Mouse (Mus musculus) stomach, embryonic 16.5 days (tissue): Measurements from ENCODE around the gene Crlf2. TPM values are rescaled to one million over a fixed set of nuclear protein-coding genes. Genes with fewer than 3 reads are reported as not detected.

Experiments used
- ATAC-seq: fragments of 200-750 bp; cut with Nextera tagmentation; 2 replicates; pipeline ENCODE4 v1.8.0; 2017; ENCODE audit warnings: moderate number of reproducible peaks, moderate TSS enrichment; ENCODE audit not compliant: insufficient read depth, low FRiP score
- H3K27ac ChIP-seq: fragments of 300-500 bp; sonication (generic); 2 replicates; pipeline ENCODE4 v1.5.1; 2014; ENCODE audit warnings: low read length
- H3K27me3 ChIP-seq: fragments of 300-500 bp; sonication (generic); 2 replicates; pipeline ENCODE4 v1.6.1; 2014; ENCODE audit warnings: low read length, control low read depth, mixed read lengths; ENCODE audit not compliant: control insufficient read depth, insufficient read depth
- H3K36me3 ChIP-seq: fragments of 300-500 bp; sonication (generic); 2 replicates; pipeline ENCODE4 v1.6.1; 2014; ENCODE audit warnings: low read length; ENCODE audit not compliant: control insufficient read depth, insufficient read depth
- H3K4me1 ChIP-seq: fragments of 300-500 bp; sonication (generic); 2 replicates; pipeline ENCODE4 v1.6.1; 2014; ENCODE audit warnings: low read length, control low read depth, mixed read lengths; ENCODE audit not compliant: control insufficient read depth, insufficient read depth
- H3K4me2 ChIP-seq: fragments of 300-500 bp; sonication (generic); 2 replicates; pipeline ENCODE4 v1.6.1; 2014; ENCODE audit warnings: low read depth, low read length, mixed read lengths
- H3K4me3 ChIP-seq: fragments of 300-500 bp; sonication (generic); replicated peaks from 2 replicates; pipeline ENCODE4 v1.5.1; 2014; ENCODE audit warnings: mild to moderate bottlenecking, low read length
- H3K9ac ChIP-seq: fragments of 300-500 bp; sonication (generic); 2 replicates; pipeline ENCODE4 v1.6.1; 2014; ENCODE audit warnings: low read length
- H3K9me3 ChIP-seq: fragments of 300-500 bp; sonication (generic); replicated peaks from 2 replicates; pipeline ENCODE4 v1.6.1; 2016; ENCODE audit warnings: low read length, control low read depth; ENCODE audit not compliant: control insufficient read depth
- WGBS: fragments of 180-500 bp; shearing (Covaris S2); extraction: QIAGEN DNeasy Blood & Tissue Kit; methylation state at CpG from one replicate; pipeline ENCODE4 v1.1.7; 2014; 5-methylcytosine and 5-hydroxymethylcytosine counted together
- polyA plus RNA-seq: library from polyadenylated mRNA; unstranded; fragments of >200 nt; fragmentation: Nextera tagmentation; extraction: Ambion mirVana; gene quantifications from 2 replicates; pipeline ENCODE4 v1.2.1, GENCODE M21; 2015

Crlf2 gene
- polyA plus RNA-seq, 1 experiment from 2014 or later: 7.4 TPM

DNA sequence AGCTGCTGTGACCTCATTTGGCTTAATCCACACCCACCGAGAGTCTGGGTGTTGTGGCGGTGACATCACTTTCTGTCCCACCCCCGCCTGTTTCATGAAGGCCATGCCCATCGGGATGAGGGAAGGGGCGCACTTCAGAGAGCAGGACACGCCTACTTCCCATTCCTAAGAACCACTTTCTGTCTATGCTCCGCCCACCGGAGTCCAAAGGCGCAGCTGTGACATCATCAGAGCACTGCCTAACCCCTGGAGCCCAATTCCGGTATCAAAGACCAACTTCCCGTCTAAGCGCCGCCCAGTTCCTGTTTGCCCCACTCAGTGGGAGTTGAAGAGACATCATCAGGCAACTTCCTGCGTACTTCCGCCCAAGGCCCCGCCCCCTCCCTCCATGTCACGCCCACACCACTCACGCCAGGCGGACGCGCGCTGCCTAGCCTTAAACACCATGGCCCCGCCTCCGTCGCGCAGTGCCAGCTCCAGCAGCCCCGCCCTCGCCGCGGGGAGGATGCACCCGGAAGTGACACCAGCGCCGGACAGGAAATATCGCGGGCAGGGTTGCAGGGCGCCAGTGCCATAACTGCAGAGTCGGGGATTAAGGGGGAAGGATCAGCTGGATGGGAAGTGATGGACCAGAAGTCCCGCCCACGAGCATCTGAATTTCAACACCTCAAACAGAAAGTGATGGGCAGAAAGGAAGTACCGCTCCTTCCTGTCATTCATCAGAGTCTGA lies 2.0 kb downstream of the Crlf2 start:
- ATAC-seq: peak; percentile 78
- peak overlapping the region; percentile 80 for H3K4me3 ChIP-seq
- H3K9me3 ChIP-seq: peaks cover 39% of the 10 kb centered on the region
- H3K4me2 ChIP-seq: peak overlapping the region; percentile 69
- H3K9ac ChIP-seq: peak overlapping the region; percentile 8
- WGBS: 6% methylated on average over 40 of the region's 40 CpGs
- H3K36me3 ChIP-seq: peaks cover 17% of the 10 kb centered on the region
- no peaks in the 10 kb centered on the region for H3K27me3 ChIP-seq
- H3K4me1 ChIP-seq: no peaks in the 10 kb centered on the region
- peak overlapping the region; percentile 98 for H3K27ac ChIP-seq

GRCm38 (mm10) chr5:109555676-109556571 lies 2.9 kb downstream of the Crlf2 start:
- H3K4me1 ChIP-seq: no peaks in the 10 kb centered on the region
- no peak for ATAC-seq
- no peak overlapping the region for H3K9ac ChIP-seq
- H3K9me3 ChIP-seq: peaks cover 47% of the 10 kb centered on the region
- H3K36me3 ChIP-seq: peaks cover 23% of the 10 kb centered on the region
- peak overlapping the region; percentile 80 for H3K4me3 ChIP-seq
- H3K4me2 ChIP-seq: peak overlapping the region; percentile 69
- 71% methylated on average over 54 of the region's 54 CpGs for whole genome bisulfite sequencing
- H3K27me3 ChIP-seq: no peaks in the 10 kb centered on the region
- H3K27ac ChIP-seq: peak overlapping the region; percentile 98; the same call in 1 of the 2 replicates

GRCm38 (mm10) chr5:109555236-109555675 lies 3.5 kb downstream of the Crlf2 start:
- Histone ChIP-seq H3K4me2 (no peak overlapping the region), H3K27ac (no peak overlapping the region), H3K4me3 (no peak overlapping the region), H3K9me3 (peaks cover 49% of the 10 kb centered on the region), H3K36me3 (peaks cover 23% of the 10 kb centered on the region), H3K4me1 (no peaks in the 10 kb centered on the region), H3K9ac (no peak overlapping the region), H3K27me3 (no peaks in the 10 kb centered on the region)
- WGBS: 79% methylated on average over 25 of the region's 26 CpGs
- ATAC-seq: no peak

GRCm38 (mm10) chr5:109554091-109555050 lies 4.4 kb downstream of the Crlf2 start:
- peaks cover 23% of the 10 kb centered on the region for H3K36me3 ChIP-seq
- WGBS: 82% methylated on average over 30 of the region's 30 CpGs
- no peak overlapping the region for H3K9ac ChIP-seq
- no peak overlapping the region for H3K4me2 ChIP-seq
- no peak overlapping the region for H3K27ac ChIP-seq
- H3K9me3 ChIP-seq: peaks cover 49% of the 10 kb centered on the region
- no peaks in the 10 kb centered on the region for H3K4me1 ChIP-seq
- H3K4me3 ChIP-seq: no peak overlapping the region
- no peaks in the 10 kb centered on the region for H3K27me3 ChIP-seq
- ATAC-seq: no peak

DNA sequence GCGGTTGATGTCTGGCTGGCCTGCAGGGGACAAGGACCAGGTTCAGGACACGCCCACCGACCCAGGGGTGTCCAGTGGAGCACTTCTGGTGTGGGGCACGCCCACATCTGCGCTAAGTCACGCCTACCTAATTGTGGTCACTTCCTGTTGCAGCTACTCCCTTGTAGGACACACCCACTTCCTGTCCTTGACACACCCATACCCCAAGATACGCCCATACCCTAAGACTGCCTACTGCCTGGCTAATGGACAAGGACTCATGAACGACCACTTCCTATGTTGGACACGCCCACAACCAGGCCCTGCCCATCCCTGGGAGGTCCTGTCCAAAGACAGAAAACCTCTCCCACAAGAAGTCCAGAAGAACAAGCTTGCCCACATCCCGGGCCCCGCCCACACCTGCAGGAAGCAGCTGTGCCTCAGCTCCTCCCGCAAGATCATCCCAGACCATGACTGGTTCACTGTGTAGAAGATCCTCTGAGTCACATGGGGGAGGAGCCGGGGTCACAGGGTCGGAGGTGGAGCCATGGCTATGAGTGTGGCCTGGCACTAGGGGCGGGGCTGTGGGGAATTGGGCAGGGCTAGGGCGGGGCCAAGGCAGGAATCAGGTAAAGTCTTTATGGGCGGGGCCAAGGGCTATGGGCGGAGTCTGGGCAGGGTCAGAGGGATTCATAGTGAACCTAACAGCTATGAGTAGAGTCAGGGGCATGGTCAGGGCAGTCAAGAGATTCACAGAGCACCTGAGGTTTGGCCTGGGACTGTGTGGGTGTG lies 5.4 kb downstream of the Crlf2 start:
- Histone ChIP-seq H3K4me2 (no peak overlapping the region), H3K27ac (no peak overlapping the region), H3K4me1 (no peaks in the 10 kb centered on the region), H3K27me3 (no peaks in the 10 kb centered on the region), H3K4me3 (no peak overlapping the region), H3K9ac (no peak overlapping the region), H3K9me3 (peaks cover 49% of the 10 kb centered on the region), H3K36me3 (peaks cover 23% of the 10 kb centered on the region)
- no peak for ATAC-seq
- WGBS: 64% methylated on average over 18 of the region's 18 CpGs

DNA sequence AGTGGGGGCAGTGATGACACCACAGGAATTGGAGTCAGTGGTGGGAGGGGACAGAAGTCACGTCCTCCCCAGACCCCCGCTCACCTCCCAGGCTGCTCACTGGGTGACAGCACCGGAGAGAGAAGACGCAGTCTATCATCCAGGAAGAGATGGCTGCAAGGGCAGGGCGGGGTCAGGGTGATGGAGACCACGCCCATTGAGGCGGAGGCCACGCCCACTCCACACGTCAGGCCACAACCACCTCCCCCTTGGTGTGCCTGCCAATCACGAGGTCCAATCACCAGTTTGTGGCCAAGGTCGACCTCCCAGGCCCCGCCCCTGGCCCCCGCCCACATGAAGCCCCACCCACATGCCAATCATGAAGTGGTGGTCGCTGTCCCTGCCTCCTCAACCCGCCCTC lies 6.3 kb downstream of the Crlf2 start:
- H3K4me2 ChIP-seq: no peak overlapping the region
- no peak for ATAC-seq
- H3K4me3 ChIP-seq: no peak overlapping the region
- H3K27me3 ChIP-seq: no peaks in the 10 kb centered on the region
- 76% methylated on average over 15 of the region's 15 CpGs for WGBS
- no peaks in the 10 kb centered on the region for H3K4me1 ChIP-seq
- no peak overlapping the region for H3K9ac ChIP-seq
- no peak overlapping the region for H3K27ac ChIP-seq
- peaks cover 49% of the 10 kb centered on the region for H3K9me3 ChIP-seq
- H3K36me3 ChIP-seq: peaks cover 23% of the 10 kb centered on the region

- Histone ChIP-seq H3K9ac (no peak overlapping the region), H3K4me1 (no peaks in the 10 kb centered on the region), H3K36me3 (peaks cover 23% of the 10 kb centered on the region), H3K27ac (no peak overlapping the region), H3K4me2 (no peak overlapping the region), H3K27me3 (no peaks in the 10 kb centered on the region), H3K9me3 (peaks cover 49% of the 10 kb centered on the region), H3K4me3 (no peak overlapping the region)
- no peak for ATAC-seq
- whole genome bisulfite sequencing: 86% methylated on average over 11 of the region's 13 CpGs
These were observed 6.7 kb downstream of the Crlf2 start for GRCm38 (mm10) chr5:109552116-109552515.

DNA sequence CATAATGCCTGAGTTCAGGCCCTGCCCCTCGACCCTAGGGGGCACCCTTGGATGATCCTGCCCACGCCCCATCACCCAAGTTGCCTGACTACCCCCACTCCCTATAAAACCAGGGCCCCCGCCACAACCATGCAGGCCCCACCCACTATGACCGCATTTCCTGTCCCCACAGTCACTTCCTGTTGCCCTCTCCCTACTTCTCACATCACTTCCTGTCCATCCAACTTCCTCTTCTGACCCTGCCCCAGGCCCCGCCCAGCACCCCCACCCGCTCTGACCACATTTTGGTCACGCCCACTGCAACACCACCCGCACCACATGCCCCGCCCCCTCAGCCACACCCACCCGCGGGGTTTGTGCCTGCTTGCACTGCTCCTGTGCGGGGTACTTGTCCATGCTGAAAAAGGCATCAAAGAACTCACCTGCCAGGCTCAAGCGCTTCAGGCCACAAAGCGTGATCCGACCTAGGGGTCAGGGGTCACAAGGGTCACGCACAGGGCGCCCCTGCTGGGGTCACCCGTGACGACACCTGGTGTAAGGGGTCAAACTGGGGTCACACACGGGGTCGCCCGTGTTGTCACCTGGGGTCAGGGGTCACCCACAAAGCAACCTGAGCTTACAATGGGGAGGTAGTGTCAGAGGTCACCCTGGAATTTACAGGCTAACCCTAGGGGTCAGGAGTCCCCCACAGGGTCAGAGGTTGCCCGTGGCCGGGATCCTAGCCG lies 7.6 kb downstream of the Crlf2 start:
- H3K9ac ChIP-seq: no peak overlapping the region
- no peak overlapping the region for H3K4me3 ChIP-seq
- H3K36me3 ChIP-seq: peaks cover 22% of the 10 kb centered on the region
- 88% methylated on average over 25 of the region's 25 CpGs for WGBS
- no peak for ATAC-seq
- H3K27me3 ChIP-seq: no peaks in the 10 kb centered on the region
- no peak overlapping the region for H3K27ac ChIP-seq
- no peak overlapping the region for H3K4me2 ChIP-seq
- peaks cover 44% of the 10 kb centered on the region for H3K9me3 ChIP-seq
- no peaks in the 10 kb centered on the region for H3K4me1 ChIP-seq
